Mouse (Mus musculus): ENCODE measurements around the gene Ccnj.

- no peak for TF ChIP-seq GATA1 (IDR thresholded peaks at IDR 0.05; ENCODE audit: borderline replicate concordance, low read length)
- TF ChIP-seq FLI1 (IDR thresholded peaks at IDR 0.05; ENCODE audit: low read length), result no peak
These were observed 64.3 kb downstream of the Ccnj start for GRCm38 (mm10) chr19:40895393-40895703.

Measured in megakaryocyte, embryonic 14.5 days (primary cell).